Mouse (Mus musculus) limb, embryonic 11.5 days (tissue): ENCODE measurements around the gene Gm17482. TPM values are rescaled to one million over a fixed set of nuclear protein-coding genes. Genes with fewer than 3 reads are reported as not detected.
A peak's percentile ranks its signal among the peaks of the same experiment; 100 is the strongest.

Experiments
- ATAC-seq: fragments of 200-750 bp; cut with Nextera tagmentation; 2 replicates; pipeline ENCODE4 v1.8.0; 2017; ENCODE audit warnings: low read depth; ENCODE audit not compliant: insufficient number of reproducible peaks, low FRiP score, low TSS enrichment
- DNase-seq: peaks from one replicate; pipeline ENCODE4 v3.0.0-alpha.2; 2015; ENCODE audit warnings: low spot score
- H3K27ac ChIP-seq: fragments of 300-500 bp; sonication (generic); replicated peaks from 2 replicates; pipeline ENCODE4 v1.5.1; 2014; ENCODE audit warnings: low read depth, mild to moderate bottlenecking, low read length
- H3K27me3 ChIP-seq: fragments of 300-500 bp; sonication (generic); 2 replicates; pipeline ENCODE4 v1.6.1; 2014; ENCODE audit warnings: mild to moderate bottlenecking, low read length, mixed read lengths; ENCODE audit not compliant: control insufficient read depth, insufficient read depth
- H3K36me3 ChIP-seq: fragments of 300-500 bp; sonication (generic); 2 replicates; pipeline ENCODE4 v1.6.1; 2014; ENCODE audit warnings: mild to moderate bottlenecking, low read length, moderate library complexity, mixed read lengths; ENCODE audit not compliant: control insufficient read depth, insufficient read depth
- H3K4me1 ChIP-seq: fragments of 300-500 bp; sonication (generic); 2 replicates; pipeline ENCODE4 v1.6.1; 2014; ENCODE audit warnings: low read length, mixed read lengths; ENCODE audit not compliant: control insufficient read depth, insufficient read depth
- H3K4me2 ChIP-seq: fragments of 300-500 bp; sonication (generic); 2 replicates; pipeline ENCODE4 v1.6.1; 2014; ENCODE audit warnings: low read depth, mild to moderate bottlenecking, moderate library complexity; ENCODE audit not compliant: severe bottlenecking
- H3K4me3 ChIP-seq: fragments of 300-500 bp; sonication (generic); 2 replicates; pipeline ENCODE4 v1.5.1; 2014; ENCODE audit warnings: low read depth, low read length
- H3K9ac ChIP-seq: fragments of 300-500 bp; sonication (generic); 2 replicates; pipeline ENCODE4 v1.6.1; 2014; ENCODE audit warnings: mild to moderate bottlenecking, low read length
- H3K9me3 ChIP-seq: fragments of 300-500 bp; sonication (generic); 2 replicates; pipeline ENCODE4 v1.6.1; 2016; ENCODE audit warnings: low read length; ENCODE audit not compliant: control insufficient read depth
- whole genome bisulfite sequencing: fragments of 180-500 bp; shearing (Covaris S2); extraction: QIAGEN DNeasy Blood & Tissue Kit; methylation state at CpG from one replicate; pipeline ENCODE4 v1.1.7; 2014; 5-methylcytosine and 5-hydroxymethylcytosine counted together
- polyA plus RNA-seq: library from polyadenylated mRNA; unstranded; fragments of >200 nt; fragmentation: Nextera tagmentation; extraction: Ambion mirVana; gene quantifications from 2 replicates; pipeline ENCODE4 v1.2.1, GENCODE M21; 2014

Gene Gm17482
- not detected in 2 replicates for polyA plus RNA-seq

DNA sequence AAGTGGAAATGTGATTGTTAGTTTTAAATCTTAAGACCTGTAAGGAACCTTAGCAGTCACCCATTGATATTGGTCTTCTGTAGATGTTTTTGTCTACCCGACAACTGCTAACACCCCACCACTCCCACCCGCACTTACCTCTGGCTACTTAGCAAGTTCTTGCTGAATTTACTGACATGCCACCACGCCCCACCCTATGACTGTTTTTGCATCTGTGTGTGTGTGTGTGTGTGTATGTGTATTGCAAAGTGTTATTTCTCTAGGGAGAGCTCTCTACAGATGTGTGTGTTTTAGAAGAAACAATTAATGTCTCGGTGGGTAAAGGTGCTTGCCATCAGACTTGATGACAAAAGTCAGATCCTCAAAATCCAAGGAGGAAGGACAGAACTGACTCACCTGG, at the start of gene Gm17482:
Gm17482 (plus strand) TSS at position 301 of the 400 bp plus-strand sequence.
- DNase-seq: no peak
- no peak for ATAC-seq
- Histone ChIP-seq H3K27me3 (no peaks in the 10 kb centered on the region), H3K27ac (no peak within 1 kb of the TSS), H3K4me3 (no peak within 1 kb of the TSS), H3K4me1 (no peaks in the 10 kb centered on the region), H3K36me3 (no peaks in the 10 kb centered on the region), H3K9me3 (no peaks in the 10 kb centered on the region), H3K9ac (no peak within 1 kb of the TSS), H3K4me2 (no peak within 1 kb of the TSS)
- 74% methylated on average over 4 of the region's 4 CpGs for WGBS

DNA sequence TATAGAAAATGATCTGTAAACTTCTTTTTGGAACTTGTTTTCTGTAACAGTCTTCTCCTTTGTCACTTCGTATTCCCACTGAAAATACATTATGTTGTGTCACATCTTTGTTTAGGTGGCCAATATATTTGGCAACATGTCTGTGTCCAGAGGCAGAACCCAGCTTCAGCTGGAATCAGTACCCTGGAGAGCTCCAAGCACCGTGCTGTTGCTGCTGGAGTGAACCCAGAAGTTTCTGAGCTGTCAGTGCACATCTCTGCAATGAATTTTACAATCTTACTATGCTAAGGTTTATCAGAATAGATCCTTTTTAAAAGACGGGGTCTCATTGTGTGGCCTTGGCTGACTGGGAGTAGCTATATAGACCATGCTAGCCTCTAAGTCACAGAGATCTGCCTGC, 48.3 kb upstream of the Gm17482 start:
- peak; percentile 80 for DNase-seq
- no peaks in the 10 kb centered on the region for H3K9me3 ChIP-seq

DNA sequence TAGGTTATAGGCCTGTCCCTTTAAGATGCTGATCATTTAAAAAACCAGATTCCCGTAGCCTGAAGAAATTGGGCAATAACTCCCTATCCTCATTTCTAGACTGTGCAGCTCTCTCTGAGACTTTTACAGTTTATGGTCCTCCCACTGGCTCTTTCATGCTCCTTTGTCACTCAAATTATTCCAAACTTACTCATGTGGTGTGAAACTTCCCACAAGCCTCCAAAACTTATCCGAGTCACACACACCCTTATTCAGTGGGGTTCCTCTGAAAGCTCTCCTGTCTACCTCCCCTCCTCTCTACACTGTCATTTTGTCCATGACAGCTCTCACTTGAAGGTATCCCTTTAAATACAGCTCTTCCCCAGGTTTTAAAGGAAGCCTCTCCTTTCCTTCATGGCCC, 46.0 kb upstream of the Gm17482 start:
- ATAC-seq (no peak), DNase-seq (no peak)
- no peak overlapping the region for H3K4me2 ChIP-seq
- H3K27ac ChIP-seq: no peak overlapping the region
- H3K4me3 ChIP-seq: no peak overlapping the region
- 70% methylated on average over 2 of the region's 2 CpGs for WGBS
- no peaks in the 10 kb centered on the region for H3K27me3 ChIP-seq
- no peaks in the 10 kb centered on the region for H3K9me3 ChIP-seq
- H3K9ac ChIP-seq: no peak overlapping the region
- no peaks in the 10 kb centered on the region for H3K36me3 ChIP-seq
- H3K4me1 ChIP-seq: no peaks in the 10 kb centered on the region

More for the DNA sequence above, 48.3 kb upstream of the Gm17482 start:
- Histone ChIP-seq H3K4me2 (no peak overlapping the region), H3K9ac (no peak overlapping the region), H3K36me3 (no peaks in the 10 kb centered on the region), H3K4me1 (no peaks in the 10 kb centered on the region), H3K27me3 (no peaks in the 10 kb centered on the region), H3K4me3 (no peak overlapping the region), H3K27ac (no peak overlapping the region)
- ATAC-seq: no peak
- 26% methylated on average over 3 of the region's 3 CpGs for WGBS

DNA sequence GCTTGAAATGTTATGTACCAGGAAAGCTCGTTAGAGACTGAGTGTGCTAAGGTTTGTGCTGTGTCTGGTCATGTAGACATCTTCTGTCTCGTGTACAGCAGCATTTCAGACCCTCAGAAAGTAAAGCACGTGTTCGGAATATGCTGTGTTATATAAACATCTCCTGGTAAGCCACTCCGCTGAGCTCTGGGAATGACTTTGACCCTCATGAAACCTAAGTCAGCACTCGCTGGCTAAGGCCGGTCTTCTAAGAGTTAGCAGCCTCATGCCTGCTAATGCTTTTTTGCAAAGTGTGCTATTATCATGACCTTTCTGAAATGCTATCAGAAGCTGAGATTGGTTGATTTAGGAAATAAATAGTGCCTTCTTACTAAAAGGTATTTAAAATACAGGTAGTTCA, 36.0 kb upstream of the Gm17482 start:
- WGBS: 80% methylated on average over 7 of the region's 7 CpGs
- ATAC-seq (no peak), DNase-seq (no peak)

DNA sequence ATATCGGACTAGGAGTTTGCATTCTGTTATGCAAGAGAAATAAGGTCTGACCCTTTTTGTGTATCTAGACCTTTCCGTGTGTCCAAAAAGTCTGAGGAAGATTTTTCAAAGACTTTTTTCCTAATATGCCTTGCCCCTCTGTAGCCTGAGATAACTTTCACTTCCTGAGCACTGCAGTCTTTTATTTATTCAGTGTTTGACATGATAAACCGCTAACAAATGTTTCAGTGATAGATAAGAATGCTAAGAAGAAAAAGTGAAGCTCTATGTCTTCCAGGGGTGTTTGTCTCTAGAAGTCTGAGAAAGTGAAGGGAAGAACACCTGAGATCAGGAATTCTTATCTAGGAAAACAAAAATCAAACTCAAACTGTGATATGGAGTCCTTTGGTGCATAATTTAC, 26.4 kb upstream of the Gm17482 start:
- H3K27ac ChIP-seq: no peak overlapping the region
- H3K4me3 ChIP-seq: no peak overlapping the region
- no peaks in the 10 kb centered on the region for H3K4me1 ChIP-seq
- ATAC-seq: no peak
- no peak for DNase-seq
- no peaks in the 10 kb centered on the region for H3K9me3 ChIP-seq
- no peaks in the 10 kb centered on the region for H3K36me3 ChIP-seq
- no peak overlapping the region for H3K4me2 ChIP-seq
- WGBS: 86% methylated on average over 3 of the region's 3 CpGs
- H3K9ac ChIP-seq: no peak overlapping the region
- no peaks in the 10 kb centered on the region for H3K27me3 ChIP-seq

More for the DNA sequence above, 36.0 kb upstream of the Gm17482 start:
- Histone ChIP-seq H3K9ac (no peak overlapping the region), H3K9me3 (no peaks in the 10 kb centered on the region), H3K4me2 (no peak overlapping the region), H3K4me1 (no peaks in the 10 kb centered on the region), H3K27me3 (no peaks in the 10 kb centered on the region), H3K27ac (no peak overlapping the region), H3K36me3 (no peaks in the 10 kb centered on the region), H3K4me3 (no peak overlapping the region)

- no peaks in the 10 kb centered on the region for H3K9me3 ChIP-seq
- ATAC-seq (no peak), DNase-seq (no peak)
- H3K27ac ChIP-seq: no peak overlapping the region
- H3K36me3 ChIP-seq: no peaks in the 10 kb centered on the region
- H3K4me1 ChIP-seq: no peaks in the 10 kb centered on the region
- H3K4me2 ChIP-seq: no peak overlapping the region
- H3K27me3 ChIP-seq: no peaks in the 10 kb centered on the region
- whole genome bisulfite sequencing: 74% methylated on average over 3 of the region's 3 CpGs
- no peak overlapping the region for H3K4me3 ChIP-seq
- no peak overlapping the region for H3K9ac ChIP-seq
Measured at GRCm38 (mm10) chr6:115203029-115203428, 24.1 kb upstream of the Gm17482 start.

DNA sequence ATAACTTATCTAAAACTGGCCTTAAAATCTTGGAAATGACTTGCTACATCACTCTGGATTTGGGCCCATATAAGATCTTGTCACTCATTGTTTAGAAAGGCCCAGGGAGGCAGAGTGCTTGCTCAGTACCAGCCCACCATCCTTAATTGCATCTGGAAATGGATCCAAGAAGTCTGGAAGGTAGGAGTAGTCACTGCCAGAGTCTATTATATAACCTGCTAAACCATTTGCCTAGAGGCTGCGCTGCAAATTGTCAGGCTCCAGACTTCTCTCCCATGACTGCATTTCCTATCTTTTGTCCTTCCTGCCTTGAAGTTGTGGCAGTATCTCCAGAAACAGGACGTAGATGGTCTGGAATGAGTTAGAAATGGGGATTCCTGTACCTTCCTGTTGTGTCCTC, 17.0 kb upstream of the Gm17482 start:
- Histone ChIP-seq H3K36me3 (no peaks in the 10 kb centered on the region), H3K27ac (no peak overlapping the region), H3K9ac (no peak overlapping the region), H3K4me3 (no peak overlapping the region), H3K9me3 (no peaks in the 10 kb centered on the region), H3K4me1 (no peaks in the 10 kb centered on the region; the same call in 1 of the 2 replicates), H3K27me3 (no peaks in the 10 kb centered on the region), H3K4me2 (no peak overlapping the region)
- no peak for ATAC-seq
- WGBS: 59% methylated on average over 2 of the region's 2 CpGs
- DNase-seq: no peak

- H3K9me3 ChIP-seq: no peaks in the 10 kb centered on the region
- no peak overlapping the region for H3K9ac ChIP-seq
- no peak overlapping the region for H3K27ac ChIP-seq
- H3K4me2 ChIP-seq: no peak overlapping the region
- H3K27me3 ChIP-seq: no peaks in the 10 kb centered on the region
- H3K36me3 ChIP-seq: no peaks in the 10 kb centered on the region
- no peak overlapping the region for H3K4me3 ChIP-seq
- H3K4me1 ChIP-seq: no peaks in the 10 kb centered on the region; the same call in 1 of the 2 replicates
- WGBS: 78% methylated on average over 3 of the region's 3 CpGs
- ATAC-seq (no peak), DNase-seq (no peak)
Measured at GRCm38 (mm10) chr6:115210820-115211219, 16.3 kb upstream of the Gm17482 start.
